Mouse (Mus musculus): ENCODE measurements around the gene Homer1.

Homer1 gene

GRCm38 (mm10) chr13:93299316-93299715, at the start of gene Homer1:
Gene Homer1 (plus strand): TSS chr13:93299635.
- DNase-seq (ENCODE audit: low spot score in 2 of 2): no peak

GRCm38 (mm10) chr13:93251732-93252131, 47.7 kb upstream of the Homer1 start:
- no peak for DNase-seq (ENCODE audit: low spot score in 2 of 2)

- no peak for DNase-seq (ENCODE audit: low spot score in 2 of 2)
These were observed 47.3 kb upstream of the Homer1 start for GRCm38 (mm10) chr13:93252175-93252574.

GRCm38 (mm10) chr13:93252941-93253340, 46.5 kb upstream of the Homer1 start:
- DNase-seq (ENCODE audit: low spot score in 2 of 2): no peak

GRCm38 (mm10) chr13:93267151-93267550, 32.3 kb upstream of the Homer1 start:
- DNase-seq (ENCODE audit: low spot score in 2 of 2): no peak

- no peak for DNase-seq (ENCODE audit: low spot score in 2 of 2)
These were observed 1.1 kb downstream of the Homer1 start for GRCm38 (mm10) chr13:93300581-93300980.

GRCm38 (mm10) chr13:93301060-93301459, 1.6 kb downstream of the Homer1 start:
- DNase-seq (ENCODE audit: low spot score in 2 of 2): no peak

GRCm38 (mm10) chr13:93302846-93303562, 3.6 kb downstream of the Homer1 start:
- DNase-seq (ENCODE audit: low spot score in 2 of 2): no peak

GRCm38 (mm10) chr13:93303563-93304250, 4.3 kb downstream of the Homer1 start:
- peak; percentile 96 for DNase-seq (ENCODE audit: low spot score in 2 of 2)

- DNase-seq (ENCODE audit: low spot score in 2 of 2): peak; percentile 18 to 26
These were observed 5.0 kb downstream of the Homer1 start for GRCm38 (mm10) chr13:93304251-93305001.

GRCm38 (mm10) chr13:93305149-93305548, 5.7 kb downstream of the Homer1 start:
- no peak for DNase-seq (ENCODE audit: low spot score in 2 of 2)

- no peak for DNase-seq (ENCODE audit: low spot score in 2 of 2)
These were observed 6.2 kb downstream of the Homer1 start for GRCm38 (mm10) chr13:93305636-93306035.

- DNase-seq (ENCODE audit: low spot score in 2 of 2): no peak
These were observed 7.1 kb downstream of the Homer1 start for GRCm38 (mm10) chr13:93306545-93306944.

- DNase-seq (ENCODE audit: low spot score in 2 of 2): no peak
These were observed 8.3 kb downstream of the Homer1 start for GRCm38 (mm10) chr13:93307700-93308099.

- no peak for DNase-seq (ENCODE audit: low spot score in 2 of 2)
These were observed 9.9 kb downstream of the Homer1 start for GRCm38 (mm10) chr13:93309295-93309694.

GRCm38 (mm10) chr13:93312518-93312917, 13.1 kb downstream of the Homer1 start:
- no peak for DNase-seq (ENCODE audit: low spot score in 2 of 2)

- DNase-seq (ENCODE audit: low spot score in 2 of 2): no peak
These were observed 14.9 kb downstream of the Homer1 start for GRCm38 (mm10) chr13:93314322-93314721.

GRCm38 (mm10) chr13:93320089-93320488, 20.7 kb downstream of the Homer1 start:
- no peak for DNase-seq (ENCODE audit: low spot score in 2 of 2)

GRCm38 (mm10) chr13:93326326-93326725, 26.9 kb downstream of the Homer1 start:
- no peak for DNase-seq (ENCODE audit: low spot score in 2 of 2)

- DNase-seq (ENCODE audit: low spot score in 2 of 2): no peak
These were observed 32.3 kb downstream of the Homer1 start for GRCm38 (mm10) chr13:93331721-93332120.

- DNase-seq (ENCODE audit: low spot score in 2 of 2): no peak
These were observed 33.1 kb downstream of the Homer1 start for GRCm38 (mm10) chr13:93332491-93332890.

- DNase-seq (ENCODE audit: low spot score in 2 of 2): no peak
These were observed 35.9 kb downstream of the Homer1 start for GRCm38 (mm10) chr13:93335337-93335736.

- no peak for DNase-seq (ENCODE audit: low spot score in 2 of 2)
These were observed 39.0 kb downstream of the Homer1 start for GRCm38 (mm10) chr13:93338394-93338793.
